Mouse (Mus musculus) MN1 (cell line): ENCODE data around the gene Apela.

ENCODE experiments used
- DNase-seq: peaks from one replicate; pipeline ENCODE4 v3.0.0-alpha.2; 2016; ENCODE audit warnings: low spot score

Apela gene

GRCm38 (mm10) chr8:65037117-65037533 lies at the start of gene Apela:
Gene Apela, minus strand, starts transcription at chr8:65037336.
- DNase-seq: no peak

DNA sequence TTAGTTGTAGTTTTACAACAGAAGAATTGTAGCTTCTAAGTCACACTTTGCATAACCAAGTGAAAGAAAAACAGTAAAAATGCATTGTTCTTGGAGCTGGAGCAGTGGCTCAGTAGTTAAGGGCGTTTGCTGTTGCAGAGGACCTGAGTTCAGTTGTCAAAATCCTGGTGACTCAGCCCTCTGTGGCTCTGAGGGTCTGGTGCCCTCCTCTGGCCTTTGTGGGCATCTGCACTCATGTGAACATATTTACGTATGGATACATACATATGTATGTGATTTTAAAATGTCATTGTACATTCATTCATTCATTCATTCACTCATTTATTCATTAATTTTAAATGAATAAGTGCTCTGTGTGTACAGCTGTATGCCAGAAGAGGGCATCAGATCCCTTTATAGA lies 48.5 kb upstream of the Apela start:
- DNase-seq: no peak

- DNase-seq: no peak
Measured at GRCm38 (mm10) chr8:65080731-65081130, 43.6 kb upstream of the Apela start.

GRCm38 (mm10) chr8:65074733-65075132 lies 37.6 kb upstream of the Apela start, which contains the start of gene Gm10663:
Gene Gm10663, plus strand, starts transcription at chr8:65075033.
- no peak for DNase-seq

GRCm38 (mm10) chr8:65070996-65071395 lies 33.9 kb upstream of the Apela start:
- DNase-seq: no peak

- DNase-seq: no peak
Measured at GRCm38 (mm10) chr8:65068473-65068819, 31.3 kb upstream of the Apela start.

- DNase-seq: no peak
Measured at GRCm38 (mm10) chr8:65067694-65068472, 30.7 kb upstream of the Apela start.

- no peak for DNase-seq
Measured at GRCm38 (mm10) chr8:65067031-65067430, 29.9 kb upstream of the Apela start.

DNA sequence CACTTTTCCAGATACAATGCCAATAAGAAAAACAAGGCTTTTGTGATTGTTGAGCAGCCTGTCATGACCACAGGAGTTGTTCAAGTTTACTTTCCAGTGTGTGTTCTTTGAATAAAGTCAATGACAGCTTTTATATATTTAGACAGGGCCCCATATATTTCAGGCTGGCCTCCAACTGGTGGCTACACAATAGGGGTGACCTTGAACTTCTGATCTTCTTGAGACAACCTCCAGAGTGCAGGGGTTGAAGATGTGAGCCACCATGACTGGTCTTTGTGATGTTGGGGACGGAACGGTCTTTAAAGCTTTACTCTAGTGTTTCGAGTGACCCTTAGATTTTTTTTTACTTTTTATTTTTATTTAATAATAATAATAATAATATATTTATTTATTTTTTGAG lies 28.5 kb upstream of the Apela start:
- DNase-seq: no peak

DNA sequence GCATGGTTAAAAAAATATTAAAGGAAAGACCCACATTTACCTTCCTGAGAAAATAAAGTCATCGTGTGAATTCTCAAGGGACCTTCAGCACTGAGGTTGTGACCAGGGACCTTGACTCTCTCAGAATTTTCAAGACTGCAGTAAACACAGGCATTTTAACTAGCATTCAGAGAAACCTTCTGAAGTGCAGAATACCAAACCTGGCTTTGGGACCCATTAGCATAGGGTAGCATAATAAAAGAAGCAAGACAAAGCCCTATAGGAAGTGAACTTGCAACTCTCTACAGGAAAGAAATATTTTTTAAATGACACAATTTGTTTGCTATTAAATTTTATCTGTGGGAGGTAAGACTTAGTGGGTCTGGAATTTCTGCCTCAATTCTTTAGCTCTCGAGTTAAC lies 26.9 kb upstream of the Apela start:
- DNase-seq: no peak

DNA sequence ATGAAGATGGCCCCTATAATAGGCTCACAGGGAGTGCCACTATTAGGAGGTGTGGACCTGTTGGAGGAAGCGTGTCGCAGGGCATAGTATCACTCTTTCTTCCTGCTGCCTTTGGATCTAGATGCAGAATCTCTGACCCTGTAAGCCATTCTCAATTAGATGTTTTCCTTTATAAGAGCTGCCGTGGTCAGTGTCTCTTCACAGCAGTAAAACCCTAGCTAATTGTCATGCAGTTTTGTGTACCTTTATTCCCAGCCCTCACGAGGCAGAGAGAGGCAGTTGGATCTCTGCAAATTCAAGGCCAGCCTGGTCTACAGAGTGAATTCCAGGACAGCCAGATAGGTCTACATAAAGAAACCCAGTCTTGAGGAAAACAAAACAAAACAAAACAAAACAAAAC lies 25.1 kb upstream of the Apela start:
- DNase-seq: no peak

- DNase-seq: no peak
Measured at GRCm38 (mm10) chr8:65056722-65057121, 19.6 kb upstream of the Apela start.

DNA sequence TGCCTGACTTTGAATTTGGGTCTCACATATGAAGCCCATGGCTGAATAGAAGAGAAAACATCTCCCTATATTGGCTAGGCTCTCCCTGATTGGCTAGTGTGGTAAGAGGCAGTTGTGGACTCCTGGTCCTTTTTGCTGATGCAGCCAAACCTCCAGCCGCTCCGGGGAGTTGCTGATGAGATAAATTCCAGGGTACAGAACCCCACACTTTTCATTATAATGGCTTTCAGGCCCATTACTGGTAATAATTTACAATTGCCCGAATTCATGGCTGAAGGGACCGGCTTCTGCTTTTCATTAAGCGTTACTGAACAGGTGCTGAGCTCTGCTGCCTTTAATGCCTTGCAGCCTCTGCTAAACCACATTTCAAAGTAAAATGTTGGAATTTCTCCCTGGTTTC lies 16.8 kb upstream of the Apela start:
- DNase-seq: no peak

DNA sequence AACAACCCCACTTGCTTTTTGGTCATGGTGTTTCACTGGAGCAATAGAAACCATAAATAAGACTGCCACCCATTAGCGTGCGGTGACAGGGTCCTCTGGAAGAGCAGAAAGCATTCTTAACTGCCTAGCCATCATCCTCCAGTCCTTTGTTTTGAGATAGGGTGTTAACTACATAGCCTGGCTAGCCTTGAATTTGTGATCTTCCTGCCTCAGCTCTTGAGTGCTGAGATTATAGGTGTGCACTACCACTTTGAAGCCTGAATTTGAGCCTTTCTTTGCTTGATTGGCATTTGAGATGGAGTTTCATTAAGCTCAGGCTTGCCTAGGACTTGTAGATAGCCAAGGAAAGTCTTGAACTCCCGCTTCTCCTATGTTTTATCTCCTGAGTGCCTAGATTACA lies 16.4 kb upstream of the Apela start:
- no peak for DNase-seq

DNA sequence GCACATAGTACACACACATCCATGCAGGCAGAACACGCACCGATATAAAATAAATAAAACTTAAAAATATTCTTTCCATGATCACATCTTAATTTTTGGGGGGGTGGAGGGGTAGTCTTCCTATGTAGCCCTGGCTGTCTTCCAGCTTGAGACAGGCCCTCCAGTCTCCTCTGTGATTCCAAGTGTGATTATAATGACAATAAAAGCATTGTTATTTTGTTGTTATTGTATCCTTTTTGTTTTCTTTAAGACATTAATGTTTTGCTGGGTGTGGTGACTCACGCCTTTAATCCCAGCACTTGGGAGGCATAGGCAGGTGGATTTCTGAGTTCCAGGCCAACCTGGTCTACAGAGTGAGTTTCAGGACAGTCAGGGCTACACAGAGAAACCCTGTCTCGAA lies 10.7 kb upstream of the Apela start:
- no peak for DNase-seq

- no peak for DNase-seq
Measured at GRCm38 (mm10) chr8:65047193-65047592, 10.1 kb upstream of the Apela start.

GRCm38 (mm10) chr8:65046565-65046964 lies 9.4 kb upstream of the Apela start:
- DNase-seq: no peak

GRCm38 (mm10) chr8:65034136-65034535 lies 3.0 kb downstream of the Apela start:
- DNase-seq: no peak

GRCm38 (mm10) chr8:65033056-65033455 lies 4.1 kb downstream of the Apela start:
- DNase-seq: no peak

GRCm38 (mm10) chr8:65032107-65032506 lies 5.0 kb downstream of the Apela start:
- DNase-seq: no peak

- no peak for DNase-seq
Measured at GRCm38 (mm10) chr8:65030735-65031485, 6.2 kb downstream of the Apela start.

GRCm38 (mm10) chr8:65029776-65030175 lies 7.4 kb downstream of the Apela start:
- no peak for DNase-seq

GRCm38 (mm10) chr8:65028959-65029686 lies 8.0 kb downstream of the Apela start:
- no peak for DNase-seq
